Mouse (Mus musculus): ENCODE results near the gene Kdelr1. TPM values are rescaled to one million over a fixed set of nuclear protein-coding genes. Genes with fewer than 3 reads are reported as not detected.
A peak's percentile ranks its signal among the peaks of the same experiment; 100 is the strongest.

Gene Kdelr1
- polyA plus RNA-seq (2015; fragmentation: Nextera tagmentation; extraction: Ambion mirVana): 62.6 and 74.4 TPM in 2 replicates

- peak; percentile 69 for ATAC-seq (ENCODE audit: insufficient number of reproducible peaks, insufficient read depth, low FRiP score, low TSS enrichment, low read depth)
- H3K9ac ChIP-seq: peak within 1 kb of the TSS; percentile 98
- peaks cover 34% of the 10 kb centered on the region for H3K36me3 ChIP-seq
- H3K4me2 ChIP-seq: peak within 1 kb of the TSS; percentile 88
- WGBS: under 1% methylated on average over 18 of the region's 18 CpGs
- H3K27me3 ChIP-seq: peaks cover 45% of the 10 kb centered on the region
- H3K4me1 ChIP-seq: peaks cover 51% of the 10 kb centered on the region
- H3K9me3 ChIP-seq: no peaks in the 10 kb centered on the region
- peak within 1 kb of the TSS; percentile 86 for H3K27ac ChIP-seq
- H3K4me3 ChIP-seq: peak within 1 kb of the TSS; percentile 88
Measured at GRCm38 (mm10) chr7:45872624-45873023, at the start of gene Kdelr1. Kdelr1 (plus strand) TSS chr7:45872772.

DNA sequence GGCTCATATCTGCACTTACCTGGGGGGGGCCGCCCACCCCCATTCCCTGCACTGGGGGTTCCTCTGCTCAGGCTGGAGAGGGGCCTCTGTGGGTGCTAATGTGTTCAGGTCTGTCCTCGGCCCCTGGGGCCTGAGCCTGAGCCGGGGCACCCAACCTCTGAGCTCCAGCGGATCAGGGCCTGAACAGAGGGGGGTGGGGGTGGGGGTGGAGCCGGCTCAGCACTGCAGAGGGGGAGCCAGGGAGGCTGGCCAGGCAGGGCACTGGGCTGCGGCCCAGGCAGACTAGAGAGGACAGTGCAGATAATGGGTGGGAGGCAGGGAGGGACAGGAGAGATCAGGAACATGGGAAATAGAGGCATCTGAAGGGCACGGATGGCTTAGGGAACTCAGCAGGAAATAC is 48.0 kb upstream of the Kdelr1 start, which contains the start of gene Kcnj14:
Kcnj14 (minus strand) TSS at position 185 of the 400 bp plus-strand sequence.
- ATAC-seq (ENCODE audit: insufficient number of reproducible peaks, insufficient read depth, low FRiP score, low TSS enrichment, low read depth): 0 out of 2 replicates have a peak, but pooled peaks have one; percentile 32
- Histone ChIP-seq H3K36me3 (peaks cover 64% of the 10 kb centered on the region), H3K4me2 (no peak within 1 kb of the TSS), H3K27me3 (0 out of 2 replicates have a peak, but pooled peaks cover 4% of the 10 kb centered on the region), H3K4me3 (no peak within 1 kb of the TSS), H3K27ac (no peak within 1 kb of the TSS), H3K9ac (peak within 1 kb of the TSS; percentile 46; the same call in 1 of the 2 replicates), H3K4me1 (peaks cover 5% of the 10 kb centered on the region), H3K9me3 (no peaks in the 10 kb centered on the region)
- 69% methylated on average over 7 of the region's 7 CpGs for WGBS

- H3K4me3 ChIP-seq: no peak overlapping the region
- no peak overlapping the region for H3K4me2 ChIP-seq
- no peak overlapping the region for H3K27ac ChIP-seq
- H3K36me3 ChIP-seq: peaks cover 64% of the 10 kb centered on the region
- H3K27me3 ChIP-seq: peaks cover 7% of the 10 kb centered on the region
- peaks cover 8% of the 10 kb centered on the region for H3K4me1 ChIP-seq
- no peaks in the 10 kb centered on the region for H3K9me3 ChIP-seq
- H3K9ac ChIP-seq: no peak overlapping the region
- ATAC-seq (ENCODE audit: insufficient number of reproducible peaks, insufficient read depth, low FRiP score, low TSS enrichment, low read depth): no peak
- WGBS: 95% methylated on average over 7 of the region's 7 CpGs
Measured at GRCm38 (mm10) chr7:45826631-45827030, 45.9 kb upstream of the Kdelr1 start.

DNA sequence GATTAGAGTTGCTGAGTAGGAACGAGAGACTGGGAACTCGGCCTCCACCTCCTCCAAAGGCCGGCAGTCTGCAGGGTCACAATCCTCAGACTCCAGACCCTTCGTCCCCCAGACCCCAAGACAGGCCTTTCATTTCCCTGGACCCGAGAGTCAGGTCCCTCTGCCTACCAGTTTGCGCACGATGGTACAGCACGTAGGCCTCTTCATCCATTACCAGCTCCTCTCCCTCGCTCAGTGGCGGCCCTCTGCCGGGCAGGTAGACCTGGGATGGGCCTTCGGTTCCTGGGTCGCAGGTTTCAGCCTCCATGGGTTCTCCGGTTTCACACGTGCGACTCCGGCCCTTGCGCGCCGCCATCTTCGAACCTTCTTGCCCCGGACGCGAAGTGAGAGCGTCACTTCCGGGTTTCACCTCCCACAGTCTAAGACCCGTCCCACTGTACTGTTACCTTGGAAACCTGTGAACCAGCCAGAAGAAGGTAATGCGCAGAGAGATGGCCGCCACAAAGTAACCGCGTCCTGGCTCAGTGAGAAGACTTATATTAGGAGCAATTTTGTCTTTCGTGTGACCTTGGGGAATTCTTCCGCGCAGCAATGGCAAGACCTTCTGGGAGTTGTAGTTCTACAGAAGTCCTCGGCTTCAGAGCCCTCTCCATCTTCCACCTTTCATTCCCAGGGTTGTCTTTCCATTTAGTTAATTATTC is 42.0 kb upstream of the Kdelr1 start, which contains the start of gene Grwd1:
Grwd1 (minus strand) TSS at position 518 of the 701 bp plus-strand sequence.
- H3K9ac ChIP-seq: peak within 1 kb of the TSS; percentile 77
- peak within 1 kb of the TSS; percentile 90 for H3K4me3 ChIP-seq
- H3K27ac ChIP-seq: peak within 1 kb of the TSS; percentile 74
- H3K9me3 ChIP-seq: no peaks in the 10 kb centered on the region
- H3K4me1 ChIP-seq: peaks cover 26% of the 10 kb centered on the region
- WGBS: under 1% methylated on average over 35 of the region's 35 CpGs
- peak; percentile 85 for ATAC-seq (ENCODE audit: insufficient number of reproducible peaks, insufficient read depth, low FRiP score, low TSS enrichment, low read depth)
- peaks cover 46% of the 10 kb centered on the region for H3K27me3 ChIP-seq
- peak within 1 kb of the TSS; percentile 93 for H3K4me2 ChIP-seq
- peaks cover 38% of the 10 kb centered on the region for H3K36me3 ChIP-seq

DNA sequence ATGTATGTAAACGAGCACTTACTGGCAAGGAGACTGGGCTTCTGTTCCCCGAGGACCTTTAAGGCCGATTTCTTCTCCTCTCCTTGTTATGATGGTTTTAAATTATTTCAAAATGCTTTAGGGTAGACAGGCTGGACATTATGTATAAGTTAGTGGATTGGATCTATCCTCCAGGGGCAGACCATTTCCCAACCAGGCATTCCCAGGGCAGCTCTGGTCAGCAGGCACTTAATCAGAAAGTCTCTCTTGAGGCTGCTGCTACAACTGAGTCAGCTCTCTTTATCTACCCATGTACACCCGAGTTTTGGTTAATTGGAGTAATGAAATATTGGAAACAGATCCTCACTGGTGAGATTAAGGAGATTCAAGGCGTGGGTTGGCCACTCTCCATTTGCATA is 41.4 kb upstream of the Kdelr1 start:
- peaks cover 32% of the 10 kb centered on the region for H3K36me3 ChIP-seq
- WGBS: 20% methylated on average over 5 of the region's 5 CpGs
- H3K4me2 ChIP-seq: peak overlapping the region; percentile 93
- no peaks in the 10 kb centered on the region for H3K9me3 ChIP-seq
- ATAC-seq (ENCODE audit: insufficient number of reproducible peaks, insufficient read depth, low FRiP score, low TSS enrichment, low read depth): no peak
- no peak overlapping the region for H3K27ac ChIP-seq
- peak overlapping the region; percentile 90 for H3K4me3 ChIP-seq
- peak overlapping the region; percentile 77; the same call in 1 of the 2 replicates for H3K9ac ChIP-seq
- peaks cover 51% of the 10 kb centered on the region for H3K27me3 ChIP-seq
- peaks cover 26% of the 10 kb centered on the region for H3K4me1 ChIP-seq

GRCm38 (mm10) chr7:45832428-45832827 is 40.1 kb upstream of the Kdelr1 start:
- H3K9me3 ChIP-seq: no peaks in the 10 kb centered on the region
- peak overlapping the region; percentile 46 for H3K4me3 ChIP-seq
- H3K4me2 ChIP-seq: peak overlapping the region; percentile 61
- peaks cover 63% of the 10 kb centered on the region for H3K27me3 ChIP-seq
- WGBS: 9% methylated on average over 30 of the region's 30 CpGs
- H3K9ac ChIP-seq: peak overlapping the region; percentile 67
- H3K36me3 ChIP-seq: peaks cover 19% of the 10 kb centered on the region
- no peak overlapping the region for H3K27ac ChIP-seq
- ATAC-seq (ENCODE audit: insufficient number of reproducible peaks, insufficient read depth, low FRiP score, low TSS enrichment, low read depth): no peak
- peaks cover 26% of the 10 kb centered on the region for H3K4me1 ChIP-seq

GRCm38 (mm10) chr7:45833148-45833790 is 39.3 kb upstream of the Kdelr1 start:
- WGBS: under 1% methylated on average over 67 of the region's 86 CpGs
- Histone ChIP-seq H3K9ac (peak overlapping the region; percentile 67), H3K9me3 (no peaks in the 10 kb centered on the region), H3K4me1 (peaks cover 26% of the 10 kb centered on the region), H3K27ac (no peak overlapping the region), H3K4me2 (peak overlapping the region; percentile 61), H3K4me3 (peak overlapping the region; percentile 46), H3K27me3 (peaks cover 69% of the 10 kb centered on the region), H3K36me3 (peaks cover 11% of the 10 kb centered on the region)
- ATAC-seq (ENCODE audit: insufficient number of reproducible peaks, insufficient read depth, low FRiP score, low TSS enrichment, low read depth): no peak

DNA sequence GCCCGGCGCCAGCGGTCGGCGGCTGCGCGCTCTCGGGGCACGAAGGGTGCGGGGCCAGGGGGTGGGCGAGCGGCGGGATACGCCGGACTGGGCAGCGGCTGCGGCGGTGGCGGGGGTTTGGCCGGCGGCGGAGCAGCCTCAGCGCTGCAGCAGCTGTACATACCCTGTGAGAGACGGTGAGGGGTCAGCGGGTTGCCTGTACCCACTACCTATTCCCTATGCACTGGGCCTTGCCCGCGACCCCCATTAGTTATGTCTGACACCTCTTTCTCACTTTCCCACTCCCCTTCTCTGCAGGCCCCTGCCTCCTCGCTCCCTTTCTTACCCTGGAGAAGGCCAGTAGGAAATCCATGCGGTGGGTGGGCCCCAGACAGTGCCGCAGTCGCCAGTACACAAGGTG is 38.6 kb upstream of the Kdelr1 start:
- Histone ChIP-seq H3K9ac (peak overlapping the region; percentile 67), H3K4me2 (peak overlapping the region; percentile 61), H3K4me3 (peak overlapping the region; percentile 46), H3K36me3 (peaks cover 4% of the 10 kb centered on the region), H3K9me3 (no peaks in the 10 kb centered on the region), H3K4me1 (peaks cover 26% of the 10 kb centered on the region), H3K27me3 (peaks cover 72% of the 10 kb centered on the region), H3K27ac (no peak overlapping the region)
- ATAC-seq (ENCODE audit: insufficient number of reproducible peaks, insufficient read depth, low FRiP score, low TSS enrichment, low read depth): no peak
- WGBS: 3% methylated on average over 27 of the region's 31 CpGs

GRCm38 (mm10) chr7:45842950-45843744 is 29.4 kb upstream of the Kdelr1 start:
- Histone ChIP-seq H3K4me1 (no peaks in the 10 kb centered on the region), H3K4me2 (no peak overlapping the region), H3K4me3 (no peak overlapping the region), H3K9ac (no peak overlapping the region), H3K27ac (no peak overlapping the region), H3K36me3 (no peaks in the 10 kb centered on the region), H3K27me3 (peaks cover 43% of the 10 kb centered on the region), H3K9me3 (0 out of 2 replicates have a peak, but pooled peaks cover 2% of the 10 kb centered on the region)
- ATAC-seq (ENCODE audit: insufficient number of reproducible peaks, insufficient read depth, low FRiP score, low TSS enrichment, low read depth): no peak
- 84% methylated on average over 10 of the region's 10 CpGs for WGBS

- peaks cover 6% of the 10 kb centered on the region; the same call in 1 of the 2 replicates for H3K4me1 ChIP-seq
- H3K27ac ChIP-seq: no peak overlapping the region; the same call in 1 of the 2 replicates
- H3K36me3 ChIP-seq: no peaks in the 10 kb centered on the region
- 0 out of 2 replicates have a peak, but pooled peaks cover 2% of the 10 kb centered on the region for H3K9me3 ChIP-seq
- WGBS: 8% methylated on average over 6 of the region's 6 CpGs
- 0 out of 2 replicates have a peak overlapping the region, but pooled peaks have one; percentile 32 for H3K9ac ChIP-seq
- peaks cover 19% of the 10 kb centered on the region for H3K27me3 ChIP-seq
- peak overlapping the region; percentile 5; the same call in 1 of the 2 replicates for H3K4me2 ChIP-seq
- no peak for ATAC-seq (ENCODE audit: insufficient number of reproducible peaks, insufficient read depth, low FRiP score, low TSS enrichment, low read depth)
- H3K4me3 ChIP-seq: no peak overlapping the region
Measured at GRCm38 (mm10) chr7:45848447-45849027, 24.0 kb upstream of the Kdelr1 start.
